Mouse (Mus musculus) frontal cortex, postnatal 36 days (tissue): ENCODE measurements at regions not wholly inside any gene's neighbourhood (a gene's known extent, or its start where the extent isn't known, plus 50 kb on each side); places are given as distances from the start of the nearest gene placed in this dataset.

Experiments
- DNase-seq, 2 experiments: peaks; one replicate each; pipeline ENCODE4 v3.0.0; 2022; ENCODE audit warnings: low spot score in 2 of 2

DNA sequence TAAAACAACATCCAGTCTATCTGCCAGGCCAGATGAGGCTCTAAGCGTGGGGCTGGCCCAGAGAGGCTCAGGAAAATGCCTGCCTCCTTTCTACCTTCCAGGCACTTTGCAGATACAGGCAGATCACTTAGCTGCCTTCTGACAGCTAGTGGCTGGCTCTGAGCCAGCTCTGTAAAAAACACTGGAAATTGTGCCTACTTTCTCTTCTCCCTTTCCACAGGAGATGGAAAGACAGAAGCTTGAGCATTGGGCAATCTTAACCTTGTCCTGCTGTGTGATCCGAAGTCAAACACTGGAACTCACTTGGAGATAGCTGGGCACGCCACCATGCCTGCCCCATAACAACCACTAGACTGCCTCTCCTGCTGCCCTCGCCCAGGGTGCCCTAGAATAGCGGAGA, 93.0 kb upstream of the Zmiz1 start:
- DNase-seq, result peak; percentile 32 to 35

DNA sequence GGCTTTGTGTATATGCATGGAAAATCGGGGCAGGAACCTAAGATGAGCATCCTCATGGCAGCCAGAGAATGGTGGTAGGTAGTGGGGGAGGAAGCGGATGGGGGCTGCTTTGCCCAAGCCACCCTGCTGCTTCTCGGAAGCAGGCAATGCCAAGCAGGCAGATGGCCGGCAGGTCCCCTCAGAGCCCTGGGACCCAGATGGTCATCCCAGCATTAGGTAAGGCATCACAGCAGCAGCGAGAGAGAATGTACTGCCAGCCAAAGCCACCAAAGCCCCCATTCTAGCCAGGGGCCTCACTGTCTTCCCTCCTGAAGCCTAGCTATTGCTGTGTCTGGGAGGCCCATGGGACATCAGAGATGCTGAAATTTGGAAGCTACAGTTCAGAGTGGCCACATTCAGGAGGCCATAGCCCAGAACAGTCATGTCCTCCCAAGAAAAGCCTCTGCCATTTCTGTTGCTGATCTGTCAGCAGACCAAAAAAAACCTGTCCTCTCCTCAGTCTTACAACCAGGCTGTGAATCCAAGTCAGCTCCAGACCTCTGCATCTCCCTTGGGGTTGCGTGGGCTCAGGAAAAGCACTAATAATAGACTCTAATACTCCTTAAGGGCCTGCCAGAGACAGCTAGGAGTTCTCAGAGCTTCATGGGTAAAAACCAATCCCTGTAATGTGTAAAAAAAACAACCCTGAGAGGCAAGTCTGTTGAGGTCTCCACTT, 88.5 kb upstream of the Zmiz1 start:
- DNase-seq, result no peak

DNA sequence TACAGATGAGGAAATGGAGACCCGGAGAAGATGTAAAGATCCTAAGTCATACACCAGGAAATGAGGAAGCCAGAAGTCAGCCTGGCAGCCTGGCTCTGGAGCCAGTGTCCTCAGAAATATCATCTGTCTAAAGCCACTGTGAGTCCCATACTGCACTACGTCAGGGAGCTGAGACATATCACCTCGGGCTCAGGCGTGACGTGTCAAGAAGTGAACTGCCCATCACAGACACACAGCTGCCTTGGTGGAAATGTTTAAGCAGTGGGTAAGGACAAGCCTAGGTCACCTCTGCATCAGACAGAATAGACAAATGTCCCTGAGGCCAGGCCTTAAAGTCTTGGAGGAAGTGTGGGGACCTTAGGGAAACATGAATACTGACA, 88.0 kb upstream of the Zmiz1 start:
- no peak for DNase-seq

DNA sequence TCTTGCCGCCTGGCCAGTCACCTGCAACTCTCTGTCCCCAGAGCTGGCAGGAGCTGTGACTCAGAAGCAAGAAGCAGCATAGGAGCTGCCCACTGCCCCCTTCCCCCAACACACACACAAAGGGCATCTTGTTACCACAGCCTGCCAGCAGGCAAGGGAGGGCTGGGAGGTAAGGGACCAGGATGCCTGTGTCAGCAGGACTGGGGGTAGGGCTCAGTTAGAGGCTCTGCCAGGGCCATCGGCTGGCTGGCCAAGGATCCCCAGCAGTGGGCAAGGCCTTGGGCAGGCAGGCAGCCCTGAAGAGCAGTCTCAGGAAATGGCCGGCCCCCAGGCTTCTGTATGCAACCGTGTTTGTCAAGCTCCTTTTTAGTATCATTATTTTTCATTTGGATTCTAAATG, 87.3 kb upstream of the Zmiz1 start:
- peak; percentile 35 to 54 for DNase-seq

DNA sequence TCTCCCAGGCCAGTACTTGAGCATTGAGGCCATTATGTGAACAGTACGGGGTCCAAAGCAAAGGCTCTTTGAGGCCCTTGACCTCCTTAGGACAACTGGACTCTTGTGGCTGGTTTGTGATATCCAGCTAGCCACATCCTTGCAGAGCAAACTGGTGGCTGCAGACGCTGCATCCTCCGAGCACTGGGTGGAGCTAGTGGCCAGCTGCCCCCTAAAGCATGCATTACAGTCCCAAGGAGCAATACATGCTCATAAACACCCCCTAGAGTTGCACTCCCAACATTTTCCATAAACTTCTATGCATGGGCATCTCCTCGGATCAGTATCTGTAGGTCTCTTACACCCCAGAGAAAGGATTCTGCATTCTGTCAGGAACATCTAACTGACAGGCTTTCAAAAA, 86.4 kb upstream of the Zmiz1 start:
- no peak for DNase-seq

DNA sequence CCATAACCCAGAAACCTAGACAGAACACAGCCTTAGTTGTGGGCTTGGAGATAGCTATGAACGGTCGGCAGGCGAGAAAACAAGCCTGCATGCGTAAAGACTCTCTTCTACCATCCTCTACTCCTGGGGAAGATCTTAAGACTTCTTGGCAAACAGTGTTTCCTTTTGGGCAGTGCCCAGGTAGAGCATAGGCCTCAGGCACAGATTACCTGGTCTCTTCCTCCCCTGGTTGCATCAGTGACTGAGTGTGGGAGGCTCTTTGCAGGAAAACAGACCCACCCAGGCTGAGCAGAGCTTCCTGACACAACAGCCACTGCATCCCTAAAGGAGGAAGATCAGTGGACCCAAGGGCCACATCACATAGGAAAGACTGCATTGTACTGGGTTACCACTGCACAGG, 85.8 kb upstream of the Zmiz1 start:
- DNase-seq, result no peak

DNA sequence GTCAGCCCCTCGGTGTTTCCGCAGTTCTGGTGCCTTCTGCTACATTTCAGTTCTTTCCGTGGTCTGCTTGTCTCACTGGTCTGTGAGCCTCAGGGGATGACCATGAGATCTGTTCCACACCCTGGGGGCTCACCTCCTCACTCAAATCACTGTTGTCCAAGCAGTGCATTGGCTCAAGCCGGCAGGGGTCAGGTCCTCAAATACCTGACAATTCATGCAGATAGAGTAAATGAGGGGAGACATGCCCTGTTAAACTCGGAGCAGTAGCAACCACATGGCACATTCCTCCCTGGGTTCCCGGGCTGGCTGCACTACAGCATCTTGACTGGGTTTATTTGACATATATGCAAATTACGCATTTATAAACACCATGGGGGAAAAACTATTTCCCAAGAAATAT, 84.0 kb upstream of the Zmiz1 start:
- DNase-seq, result no peak

DNA sequence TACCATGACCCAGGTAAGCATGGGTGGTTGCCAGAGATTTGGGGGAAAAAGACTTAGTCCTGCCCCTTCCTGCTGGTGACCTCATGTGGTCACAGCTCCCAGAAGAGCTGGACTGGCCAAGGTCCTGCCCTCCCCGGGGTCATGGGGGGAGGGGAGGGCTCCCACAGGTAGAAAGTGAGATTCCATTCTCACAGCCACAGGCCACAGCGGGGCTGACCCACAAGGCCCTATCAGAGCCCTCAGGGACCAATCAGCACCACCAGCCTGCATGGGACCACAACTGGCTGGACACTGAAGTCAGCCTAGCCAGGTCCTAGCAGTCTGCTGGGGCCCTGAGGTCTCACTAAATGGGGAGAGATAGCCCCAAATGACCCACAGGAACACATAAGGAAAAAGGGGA, 81.9 kb upstream of the Zmiz1 start:
- DNase-seq, result no peak

DNA sequence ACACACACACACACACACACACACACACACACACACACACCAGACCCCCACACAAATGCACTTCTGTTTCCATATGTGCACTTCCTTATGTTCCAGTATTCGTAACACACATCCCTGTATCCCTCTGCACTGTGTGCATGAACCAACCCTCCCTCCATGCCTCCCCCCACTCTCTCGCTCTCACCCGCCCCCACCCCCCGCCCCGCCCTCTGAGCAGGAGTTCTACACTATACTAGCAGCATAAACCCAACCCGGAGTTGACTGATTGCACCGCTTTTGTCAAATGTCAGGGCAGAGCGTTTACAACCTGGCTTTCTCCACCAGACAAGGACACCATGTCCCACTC, 81.5 kb upstream of the Zmiz1 start:
- DNase-seq, result no peak

DNA sequence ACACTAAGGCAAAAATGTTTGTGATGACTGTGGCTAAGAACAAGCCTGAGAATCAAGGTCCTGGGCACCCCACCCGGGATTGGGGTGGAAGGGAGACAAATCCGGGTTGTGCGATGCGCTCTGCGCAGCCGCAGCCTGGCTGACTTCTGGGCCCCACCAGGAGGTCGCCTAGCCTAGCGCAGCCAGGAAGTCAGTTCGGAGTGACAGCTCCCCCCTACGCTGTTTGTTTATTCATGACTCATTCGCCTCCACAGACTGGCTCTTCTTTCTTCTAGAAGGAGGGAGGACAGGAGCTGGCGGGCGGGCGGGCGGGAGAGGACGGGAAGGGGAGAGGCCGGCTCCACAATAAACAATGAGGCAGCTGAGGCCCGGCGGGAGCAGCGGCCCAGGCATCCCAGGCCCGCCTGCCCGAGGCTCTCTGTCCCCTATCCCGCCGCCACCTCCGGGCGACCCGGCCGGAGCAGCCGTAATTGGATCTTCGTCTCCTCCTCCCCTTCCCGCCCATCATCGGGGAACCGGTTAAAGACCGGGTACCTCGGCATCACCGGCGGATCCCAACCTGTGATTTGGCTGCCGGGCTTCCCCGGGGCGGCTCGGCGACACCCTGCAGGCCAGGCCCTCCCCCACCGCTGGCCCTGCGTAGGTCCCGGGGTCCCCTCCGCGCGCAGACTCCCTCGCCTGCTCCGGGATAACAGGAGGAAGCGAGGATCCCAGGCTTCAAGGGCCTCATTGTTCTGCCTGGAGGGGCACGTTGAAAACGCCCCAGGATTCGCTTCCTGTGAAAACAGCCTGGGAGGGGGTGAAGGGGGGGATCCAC, 80.9 kb upstream of the Zmiz1 start:
- DNase-seq, result peak; percentile 80

DNA sequence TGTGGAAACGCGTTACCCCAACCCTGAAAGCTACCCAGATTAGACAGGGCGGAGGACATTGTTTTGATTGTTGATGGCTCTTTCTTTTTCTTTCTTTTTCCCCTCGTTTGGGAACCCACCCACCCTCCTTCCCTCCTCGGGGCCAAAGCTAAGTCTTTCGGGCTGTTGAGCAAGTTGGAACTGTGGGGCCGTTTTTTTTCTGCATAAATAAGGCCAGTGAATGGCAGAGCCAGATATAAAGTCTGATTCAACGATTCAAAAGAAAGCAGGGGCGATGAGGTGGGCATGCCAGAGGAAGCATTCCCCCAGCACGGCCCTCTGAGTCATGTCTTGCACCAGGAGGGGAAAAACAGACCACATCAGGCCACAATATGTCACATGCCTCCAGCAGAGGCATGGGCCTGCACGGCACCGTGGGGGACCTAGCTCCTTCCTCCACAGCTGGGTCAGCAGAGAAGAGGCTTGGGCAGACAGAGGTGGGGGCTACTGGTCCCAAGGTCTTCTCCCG, 80.2 kb upstream of the Zmiz1 start:
- peak; percentile 31 to 55 for DNase-seq

DNA sequence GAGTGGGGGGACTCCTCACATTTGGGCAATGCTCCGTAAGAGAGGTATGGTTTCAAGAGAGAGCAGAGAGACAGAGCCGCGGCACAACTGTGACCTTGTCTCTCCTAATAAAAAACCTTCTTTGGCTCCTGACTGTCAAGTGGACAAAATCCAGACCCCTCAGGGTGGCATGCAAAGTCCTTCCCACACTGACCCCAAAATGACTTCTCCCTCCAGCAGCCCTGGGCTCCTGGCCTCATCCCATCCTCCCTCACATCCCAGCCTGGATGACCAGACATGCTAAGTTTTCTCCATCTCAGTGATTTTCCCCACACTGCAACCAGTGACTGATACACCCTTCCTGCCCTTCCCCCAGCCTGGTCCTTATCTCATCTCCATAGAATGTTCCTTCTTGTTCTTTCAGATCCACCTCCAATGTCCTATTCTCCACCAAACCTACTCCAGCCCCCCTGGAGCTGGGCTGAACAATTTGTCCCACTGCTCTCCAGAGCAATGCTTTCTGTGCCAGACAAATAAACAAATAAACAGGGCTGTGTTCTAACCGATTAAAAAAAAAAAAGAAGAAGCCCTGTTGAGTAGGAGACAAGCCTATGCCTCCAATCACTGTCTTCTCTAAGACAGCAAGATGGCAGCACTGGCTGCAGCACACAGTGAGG, 75.7 kb upstream of the Zmiz1 start:
- no peak for DNase-seq

DNA sequence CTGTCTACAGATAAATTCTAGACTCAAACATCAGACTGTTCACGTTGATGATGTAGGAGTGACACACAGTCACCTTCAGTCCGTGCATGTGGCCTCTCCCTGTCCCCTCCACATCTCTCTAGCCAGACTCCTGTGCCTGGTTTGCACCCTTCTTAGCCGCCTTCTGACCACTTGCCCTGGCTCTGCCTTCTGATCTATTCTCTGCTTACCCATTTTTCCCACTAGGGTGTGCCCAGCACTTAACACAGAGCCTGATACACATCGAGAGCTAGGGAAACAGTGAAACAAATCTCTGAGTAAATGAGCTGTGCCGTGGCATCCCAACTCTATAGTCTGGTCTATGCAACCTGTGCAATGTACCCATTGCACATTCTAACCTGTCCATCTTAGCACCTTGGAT, 73.3 kb upstream of the Zmiz1 start:
- DNase-seq, result no peak

DNA sequence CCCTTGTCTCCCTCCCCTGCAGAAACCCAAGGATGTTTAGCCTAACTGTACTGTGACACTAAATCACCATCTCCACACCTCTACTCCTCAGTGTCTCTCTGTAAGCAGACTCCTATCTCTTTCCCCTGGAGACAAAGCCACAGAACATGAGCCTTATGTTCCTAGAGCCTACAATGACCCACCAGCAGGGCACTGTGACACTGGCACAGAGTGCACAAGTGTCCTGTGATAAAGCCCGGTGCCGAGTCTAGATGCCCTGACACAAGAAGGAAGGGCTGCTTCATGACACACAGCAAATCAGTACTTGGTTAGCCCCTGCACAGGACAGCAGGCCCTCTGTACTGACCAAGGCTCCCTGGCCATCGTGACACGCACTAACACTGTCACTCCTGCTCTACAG, 71.2 kb upstream of the Zmiz1 start:
- no peak for DNase-seq

DNA sequence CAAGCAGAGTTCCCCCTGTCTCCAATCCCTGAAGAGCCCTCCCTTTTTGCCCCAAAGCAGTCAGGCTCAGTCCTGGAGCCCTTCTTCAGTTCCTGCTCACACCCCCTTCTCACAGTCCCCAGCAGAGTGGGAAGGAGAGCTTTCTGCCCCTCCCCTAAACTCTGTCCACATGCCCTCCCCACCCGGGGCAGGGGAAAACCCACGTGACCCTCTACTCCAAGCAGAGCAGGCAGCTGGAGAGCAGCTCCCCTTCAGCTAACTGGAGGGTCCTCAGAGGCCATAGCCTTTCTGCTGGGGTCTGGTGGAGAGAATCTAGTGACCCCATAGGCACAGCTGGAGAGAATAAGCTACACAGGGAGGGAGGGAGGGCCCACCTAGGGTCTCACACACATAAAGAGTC, 69.7 kb upstream of the Zmiz1 start:
- DNase-seq, result no peak

DNA sequence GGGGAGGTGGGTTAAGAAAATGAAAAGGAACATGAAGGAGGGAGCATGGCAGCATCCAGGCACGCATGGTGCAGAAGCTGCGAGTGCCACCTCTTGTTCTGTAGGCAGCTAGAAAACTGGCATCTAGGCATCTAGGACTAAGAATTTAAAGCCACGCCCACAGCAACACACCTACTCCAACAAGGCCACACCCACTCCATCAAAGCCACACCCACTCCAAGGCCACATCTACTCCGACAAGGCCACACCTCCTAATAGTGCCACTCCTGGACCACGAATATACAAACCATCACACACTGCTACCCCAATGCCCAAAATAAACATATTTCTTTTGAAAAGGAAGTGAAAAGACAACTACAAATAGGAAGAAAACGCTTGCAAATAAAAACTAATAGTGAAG, 66.6 kb upstream of the Zmiz1 start:
- DNase-seq, result no peak

DNA sequence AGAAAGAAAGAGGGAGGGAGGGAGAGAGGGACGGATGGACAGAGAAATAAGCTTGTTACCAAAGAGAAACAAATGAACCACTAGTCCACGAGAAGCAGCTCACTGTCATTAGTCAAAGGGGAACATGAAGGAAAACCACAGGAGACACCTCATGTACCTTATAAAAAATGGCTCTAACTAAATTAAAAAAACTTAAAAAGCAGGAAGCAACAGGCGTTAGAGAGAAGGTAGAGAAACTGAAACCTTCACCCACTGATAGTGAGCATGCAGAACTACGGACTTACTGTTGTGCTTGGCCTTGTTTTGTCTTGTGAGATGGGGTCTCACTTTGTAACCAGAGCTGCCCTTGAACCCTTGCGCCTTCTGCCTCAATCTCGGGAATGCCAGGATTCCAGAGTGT, 66.0 kb upstream of the Zmiz1 start:
- no peak for DNase-seq

DNA sequence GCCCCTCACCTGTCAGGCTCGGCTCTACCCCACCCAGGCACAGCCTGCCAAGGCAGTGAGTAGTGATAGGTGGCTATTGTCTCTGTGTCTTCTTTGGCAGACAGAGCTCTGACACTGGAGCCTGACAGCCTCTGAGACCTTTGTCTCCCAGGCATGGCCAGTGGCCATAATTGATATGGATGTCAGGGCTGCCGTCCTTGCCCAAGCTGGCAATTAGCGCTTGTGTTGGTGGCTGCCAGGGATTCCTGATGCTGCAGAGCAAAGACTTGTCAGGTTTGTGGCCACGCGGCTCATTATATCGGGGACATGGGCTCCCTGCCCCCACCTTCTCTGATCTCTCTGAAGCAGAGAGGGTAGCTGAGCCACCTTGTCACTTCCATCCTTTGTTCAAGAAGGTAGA, 64.1 kb upstream of the Zmiz1 start:
- no peak for DNase-seq

DNA sequence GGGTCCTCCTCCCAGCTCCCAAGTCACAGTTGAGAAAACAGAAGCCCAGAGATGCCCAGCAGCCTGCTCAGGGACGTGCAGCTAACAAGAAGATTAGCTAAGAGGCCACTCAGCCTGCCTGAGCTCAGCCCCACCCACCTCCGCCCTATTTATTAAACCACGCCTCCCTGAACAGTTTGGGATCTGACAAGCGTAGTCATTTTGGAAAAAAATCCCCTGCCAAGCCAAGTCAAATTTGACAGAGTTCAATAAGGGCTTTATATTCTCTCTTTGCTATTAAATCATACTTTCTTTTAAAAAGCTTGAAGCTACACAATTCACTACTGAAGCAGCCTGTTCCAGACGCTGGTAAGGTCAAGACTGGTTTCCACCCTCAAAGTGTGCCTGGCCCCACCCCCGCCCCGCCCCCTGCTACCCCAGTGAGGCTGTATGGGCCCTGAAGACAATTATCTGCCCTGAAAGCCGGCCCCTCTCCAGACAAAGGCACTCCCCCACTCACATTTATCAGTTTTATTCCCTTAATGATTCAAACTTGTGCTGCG, 61.9 kb upstream of the Zmiz1 start:
- no peak for DNase-seq

DNA sequence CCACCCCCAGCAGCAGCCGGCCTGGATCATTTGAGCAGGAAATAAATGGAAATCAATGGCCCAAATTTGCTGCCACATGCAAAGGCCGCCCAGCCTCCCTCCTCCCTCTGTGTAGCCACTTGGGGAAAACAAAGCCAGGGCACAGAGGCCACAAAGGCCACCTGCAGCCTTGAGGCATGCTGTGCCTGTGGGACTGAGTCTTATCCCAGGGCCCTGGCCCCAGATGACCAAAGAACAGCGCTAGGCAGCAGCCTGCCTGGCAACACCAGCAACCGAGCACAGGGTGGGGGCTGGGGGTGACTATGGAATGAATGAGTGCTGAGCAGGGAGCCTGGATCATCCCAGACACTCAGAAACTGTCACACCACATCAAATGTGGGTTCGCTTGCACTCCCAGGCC, 61.2 kb upstream of the Zmiz1 start:
- DNase-seq, result no peak

DNA sequence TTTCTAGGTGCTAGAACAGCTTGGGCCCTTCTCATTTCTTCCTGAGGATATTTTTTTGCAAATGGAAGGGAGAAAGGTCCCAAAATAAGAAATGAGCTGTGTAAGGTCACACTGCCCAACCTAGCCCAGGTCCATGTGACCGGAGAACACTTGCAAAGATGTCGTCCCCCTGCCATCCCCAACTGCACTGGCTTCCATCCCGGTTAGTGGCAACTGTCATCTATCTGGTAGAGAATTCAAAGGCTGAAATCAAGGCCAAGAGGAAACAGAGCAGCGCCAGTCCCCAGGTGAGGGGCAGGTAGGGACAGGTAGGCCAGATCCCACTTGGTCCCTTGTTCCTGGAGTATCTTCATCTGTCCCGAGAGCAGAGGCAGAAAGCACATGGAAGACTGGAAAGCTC, 60.2 kb upstream of the Zmiz1 start:
- no peak for DNase-seq

DNA sequence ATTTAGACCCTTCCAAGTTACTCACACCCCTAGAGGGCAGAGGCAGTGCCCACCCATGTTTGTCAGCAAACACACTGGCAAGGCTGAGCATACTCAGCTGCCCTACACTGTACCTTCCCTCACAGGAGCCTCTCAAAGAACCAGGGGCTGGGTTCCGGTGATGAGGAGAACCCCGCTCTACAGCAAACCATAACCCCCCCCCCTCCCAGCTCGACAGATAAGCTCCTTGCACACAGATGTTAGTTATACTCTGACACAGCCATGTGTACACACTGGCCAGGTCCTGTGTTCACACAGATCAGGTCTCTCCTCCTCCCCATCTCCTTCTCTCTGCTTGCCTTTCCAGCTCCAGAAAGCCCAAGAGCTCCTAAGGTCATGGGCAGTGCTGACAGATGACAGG, 59.7 kb upstream of the Zmiz1 start:
- no peak for DNase-seq
